Mouse (Mus musculus): ENCODE data around the gene Otud7b.

Otud7b gene

GRCm38 (mm10) chr3:96084146-96084755, 20.1 kb upstream of the Otud7b start:
- no peak for DNase-seq (ENCODE audit: low spot score in 2 of 2)

- no peak for DNase-seq (ENCODE audit: low spot score in 2 of 2)
Observed at GRCm38 (mm10) chr3:96087219-96087618, 17.1 kb upstream of the Otud7b start.

- DNase-seq (ENCODE audit: low spot score in 2 of 2): no peak
Observed at GRCm38 (mm10) chr3:96087801-96088200, 16.5 kb upstream of the Otud7b start.

GRCm38 (mm10) chr3:96089882-96090489, 14.3 kb upstream of the Otud7b start:
- no peak for DNase-seq (ENCODE audit: low spot score in 2 of 2)

GRCm38 (mm10) chr3:96091146-96091545, 13.2 kb upstream of the Otud7b start:
- no peak for DNase-seq (ENCODE audit: low spot score in 2 of 2)

GRCm38 (mm10) chr3:96091966-96092365, 12.4 kb upstream of the Otud7b start:
- no peak for DNase-seq (ENCODE audit: low spot score in 2 of 2)

- DNase-seq (ENCODE audit: low spot score in 2 of 2): no peak
Observed at GRCm38 (mm10) chr3:96093509-96093908, 10.8 kb upstream of the Otud7b start.

- peak; percentile 11 to 37 for DNase-seq (ENCODE audit: low spot score in 2 of 2)
Observed at GRCm38 (mm10) chr3:96094203-96094602, 10.1 kb upstream of the Otud7b start.

- DNase-seq (ENCODE audit: low spot score in 2 of 2): no peak
Observed at GRCm38 (mm10) chr3:96098168-96098567, 6.2 kb upstream of the Otud7b start.

GRCm38 (mm10) chr3:96098616-96099267, 5.6 kb upstream of the Otud7b start:
- DNase-seq (ENCODE audit: low spot score in 2 of 2): peak; percentile 40 to 65

GRCm38 (mm10) chr3:96102100-96102872, 2.0 kb upstream of the Otud7b start:
- DNase-seq (ENCODE audit: low spot score in 2 of 2): peak; percentile 15 to 42

GRCm38 (mm10) chr3:96103901-96104260, 446 bp upstream of the Otud7b start:
- DNase-seq (ENCODE audit: low spot score in 2 of 2): no peak

- peak; percentile 19 to 28 for DNase-seq (ENCODE audit: low spot score in 2 of 2)
Observed at GRCm38 (mm10) chr3:96105232-96105747, 963 bp downstream of the Otud7b start.

GRCm38 (mm10) chr3:96106151-96106550, 1.8 kb downstream of the Otud7b start:
- DNase-seq (ENCODE audit: low spot score in 2 of 2): no peak

- DNase-seq (ENCODE audit: low spot score in 2 of 2): no peak
Observed at GRCm38 (mm10) chr3:96108315-96108714, 4.0 kb downstream of the Otud7b start.

GRCm38 (mm10) chr3:96113251-96113650, 8.9 kb downstream of the Otud7b start:
- DNase-seq (ENCODE audit: low spot score in 2 of 2): no peak

GRCm38 (mm10) chr3:96118142-96118541, 13.8 kb downstream of the Otud7b start:
- DNase-seq (ENCODE audit: low spot score in 2 of 2): no peak

GRCm38 (mm10) chr3:96118702-96119101, 14.4 kb downstream of the Otud7b start:
- DNase-seq (ENCODE audit: low spot score in 2 of 2): no peak

GRCm38 (mm10) chr3:96124235-96124634, 19.9 kb downstream of the Otud7b start:
- DNase-seq (ENCODE audit: low spot score in 2 of 2): no peak

GRCm38 (mm10) chr3:96128128-96128527, 23.8 kb downstream of the Otud7b start:
- peak; percentile 15 to 22 for DNase-seq (ENCODE audit: low spot score in 2 of 2)

GRCm38 (mm10) chr3:96132478-96132877, 28.2 kb downstream of the Otud7b start:
- no peak for DNase-seq (ENCODE audit: low spot score in 2 of 2)

- no peak for DNase-seq (ENCODE audit: low spot score in 2 of 2)
Observed at GRCm38 (mm10) chr3:96133327-96133905, 29.1 kb downstream of the Otud7b start.
